Mouse (Mus musculus): ENCODE data around the gene Rgs19. TPM values are rescaled to one million over a fixed set of nuclear protein-coding genes. Genes with fewer than 3 reads are reported as not detected.

Gene Rgs19
- total and polyA plus RNA-seq, 2 experiments = 1.5 to 7.8 TPM

DNA sequence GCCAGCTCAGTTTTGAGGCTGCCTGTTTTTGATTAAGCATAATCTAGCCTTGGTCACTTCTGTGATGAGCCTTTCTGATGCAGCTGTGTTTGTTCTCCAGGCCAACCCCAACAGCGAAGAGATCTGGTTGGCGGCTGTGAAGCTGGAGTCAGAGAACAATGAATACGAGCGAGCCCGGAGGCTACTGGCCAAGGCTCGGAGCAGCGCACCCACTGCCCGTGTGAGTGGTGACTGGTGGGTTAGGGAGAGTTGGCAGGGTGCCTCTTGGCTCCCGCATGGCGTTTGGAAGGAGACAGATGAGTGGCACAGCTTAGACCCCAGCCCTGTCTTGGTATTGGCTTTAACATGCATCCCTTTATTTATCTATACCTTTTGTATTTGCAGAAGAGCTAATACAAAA, 44.9 kb downstream of the Rgs19 start:
- no peaks in the 10 kb centered on the region for H3K4me1 ChIP-seq (ENCODE audit: control insufficient read depth, insufficient read depth, low read length)
- TF ChIP-seq POLR2A (IDR thresholded peaks at IDR 0.05; ENCODE audit: extremely low read depth, insufficient read depth, low read length) (no peak), CTCF (IDR thresholded peaks at IDR 0.05; ENCODE audit: low read depth, low read length) (no peak)
- peaks cover 77% of the 10 kb centered on the region for H3K36me3 ChIP-seq (ENCODE audit: control insufficient read depth, insufficient read depth, low read length)
- H3K27me3 ChIP-seq (ENCODE audit: control insufficient read depth, insufficient read depth, low read length) = no peaks in the 10 kb centered on the region
- no peak overlapping the region for H3K9ac ChIP-seq (ENCODE audit: low read depth, low read length)
- 94% methylated on average over 10 of the region's 10 CpGs for WGBS
- no peaks in the 10 kb centered on the region; the same call in 1 of the 2 replicates for H3K79me2 ChIP-seq (ENCODE audit: control insufficient read depth, insufficient read depth, low read length)
- DNase-seq (ENCODE audit: extremely low read depth, low read depth, low spot score) = no peak
- no peak overlapping the region for H3K27ac ChIP-seq (replicated peaks; ENCODE audit: insufficient read depth, low read depth, low read length)
- no peak overlapping the region for H3K4me3 ChIP-seq (ENCODE audit: insufficient read depth, low read depth, low read length)

DNA sequence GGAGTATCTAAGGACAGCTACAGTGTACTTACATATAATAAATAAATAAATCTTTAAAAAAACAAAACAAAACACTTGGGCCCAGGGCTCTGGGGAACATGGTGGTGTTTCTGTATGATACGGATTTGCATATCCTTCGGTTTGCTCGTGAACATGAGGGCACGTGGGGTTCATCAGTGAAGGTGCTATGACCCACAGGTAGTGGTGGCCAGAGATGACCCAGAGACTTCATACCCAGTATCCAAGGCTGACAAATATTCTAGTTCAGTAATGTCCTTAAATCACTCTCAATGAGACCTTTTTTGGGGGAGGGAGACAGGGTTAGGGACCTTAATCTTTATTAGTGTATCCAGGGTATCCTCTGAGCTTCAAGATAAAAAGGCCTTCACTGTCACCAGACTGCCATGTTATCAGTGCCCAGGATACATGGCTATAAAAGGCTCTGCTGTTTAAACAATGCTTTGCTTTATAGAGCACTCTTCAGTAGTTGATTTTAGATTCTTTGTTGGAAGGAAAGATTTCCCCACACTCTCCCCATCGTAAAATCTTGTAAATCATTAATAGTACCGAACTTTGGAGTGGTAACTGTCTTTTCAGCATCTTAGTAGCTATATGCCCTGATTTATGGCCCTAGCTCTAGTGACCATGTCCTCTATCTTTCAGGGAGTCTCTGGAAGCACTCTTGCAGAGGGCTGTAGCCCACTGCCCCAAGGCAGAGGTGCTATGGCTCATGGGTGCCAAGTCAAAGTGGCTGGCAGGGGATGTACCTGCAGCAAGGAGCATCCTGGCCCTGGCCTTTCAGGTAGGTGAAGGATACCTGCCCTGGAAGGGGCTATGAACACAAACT, 46.9 kb downstream of the Rgs19 start:
- Histone ChIP-seq H3K4me1 (ENCODE audit: control insufficient read depth, insufficient read depth, low read length) (no peaks in the 10 kb centered on the region), H3K4me3 (ENCODE audit: insufficient read depth, low read depth, low read length) (no peak overlapping the region), H3K36me3 (ENCODE audit: control insufficient read depth, insufficient read depth, low read length) (peaks cover 71% of the 10 kb centered on the region), H3K79me2 (ENCODE audit: control insufficient read depth, insufficient read depth, low read length) (no peaks in the 10 kb centered on the region; the same call in 1 of the 2 replicates), H3K27ac (replicated peaks; ENCODE audit: insufficient read depth, low read depth, low read length) (no peak overlapping the region), H3K27me3 (ENCODE audit: control insufficient read depth, insufficient read depth, low read length) (no peaks in the 10 kb centered on the region), H3K9ac (ENCODE audit: low read depth, low read length) (no peak overlapping the region)
- 79% methylated on average over 6 of the region's 6 CpGs for WGBS
- TF ChIP-seq CTCF (IDR thresholded peaks at IDR 0.05; ENCODE audit: low read depth, low read length) (no peak), POLR2A (IDR thresholded peaks at IDR 0.05; ENCODE audit: extremely low read depth, insufficient read depth, low read length) (no peak)
- DNase-seq (ENCODE audit: extremely low read depth, low read depth, low spot score) = no peak

DNA sequence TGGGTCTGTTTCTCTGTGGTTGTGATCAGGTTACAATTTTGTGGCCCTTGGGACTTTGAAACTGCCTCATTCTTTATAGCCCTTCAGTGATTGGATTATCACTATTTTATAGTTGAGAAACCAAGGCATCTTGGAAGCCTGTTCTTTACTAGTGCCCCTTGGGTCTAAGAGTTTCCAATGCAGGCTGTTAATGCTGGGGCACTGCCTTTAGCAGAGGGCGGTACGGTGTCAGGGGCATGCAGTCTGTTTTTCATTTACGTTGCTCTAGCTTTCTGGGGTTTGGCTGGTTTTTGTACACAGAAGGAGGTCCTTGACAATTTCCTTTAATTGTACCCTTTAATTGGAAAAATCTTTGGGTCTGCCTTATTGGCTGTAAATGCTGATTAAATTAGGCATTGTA, 48.1 kb downstream of the Rgs19 start:
- TF ChIP-seq POLR2A (IDR thresholded peaks at IDR 0.05; ENCODE audit: extremely low read depth, insufficient read depth, low read length) = no peak
- TF ChIP-seq CTCF (IDR thresholded peaks at IDR 0.05; ENCODE audit: low read depth, low read length) = no peak
- H3K27ac ChIP-seq (replicated peaks; ENCODE audit: insufficient read depth, low read depth, low read length) = no peak overlapping the region
- H3K4me1 ChIP-seq (ENCODE audit: control insufficient read depth, insufficient read depth, low read length) = no peaks in the 10 kb centered on the region
- DNase-seq (ENCODE audit: extremely low read depth, low read depth, low spot score) = no peak
- H3K9ac ChIP-seq (ENCODE audit: low read depth, low read length) = no peak overlapping the region
- H3K27me3 ChIP-seq (ENCODE audit: control insufficient read depth, insufficient read depth, low read length) = no peaks in the 10 kb centered on the region
- H3K36me3 ChIP-seq (ENCODE audit: control insufficient read depth, insufficient read depth, low read length) = peaks cover 75% of the 10 kb centered on the region
- no peaks in the 10 kb centered on the region; the same call in 1 of the 2 replicates for H3K79me2 ChIP-seq (ENCODE audit: control insufficient read depth, insufficient read depth, low read length)
- H3K4me3 ChIP-seq (ENCODE audit: insufficient read depth, low read depth, low read length) = no peak overlapping the region
- 95% methylated on average over 3 of the region's 3 CpGs for WGBS

DNA sequence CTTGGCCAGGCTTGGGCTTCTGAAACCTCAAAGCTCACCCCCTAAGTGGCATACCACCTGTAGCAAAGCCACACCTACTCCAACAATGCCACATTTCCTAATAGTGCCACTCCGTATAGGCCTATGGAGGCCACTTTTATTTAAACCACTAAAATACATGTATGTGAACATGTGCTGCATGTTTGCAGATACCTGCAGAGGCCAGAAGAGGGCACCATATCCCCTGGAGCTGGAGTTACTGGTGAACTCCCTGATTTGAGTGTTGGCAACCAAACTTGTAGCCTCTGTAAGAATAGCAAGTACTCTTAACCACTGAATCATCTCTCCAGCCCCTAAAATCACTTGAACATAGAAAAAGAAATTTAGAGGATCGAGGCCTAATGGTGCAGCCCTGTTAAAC, 49.4 kb downstream of the Rgs19 start:
- Histone ChIP-seq H3K27me3 (ENCODE audit: control insufficient read depth, insufficient read depth, low read length) (no peaks in the 10 kb centered on the region), H3K9ac (ENCODE audit: low read depth, low read length) (no peak overlapping the region), H3K4me3 (ENCODE audit: insufficient read depth, low read depth, low read length) (no peak overlapping the region), H3K79me2 (ENCODE audit: control insufficient read depth, insufficient read depth, low read length) (no peaks in the 10 kb centered on the region; the same call in 1 of the 2 replicates), H3K27ac (replicated peaks; ENCODE audit: insufficient read depth, low read depth, low read length) (no peak overlapping the region), H3K4me1 (ENCODE audit: control insufficient read depth, insufficient read depth, low read length) (no peaks in the 10 kb centered on the region), H3K36me3 (ENCODE audit: control insufficient read depth, insufficient read depth, low read length) (peaks cover 72% of the 10 kb centered on the region)
- no peak for TF ChIP-seq POLR2A (IDR thresholded peaks at IDR 0.05; ENCODE audit: extremely low read depth, insufficient read depth, low read length)
- peak; percentile 66; the same call in 1 of the 2 replicates for TF ChIP-seq CTCF (IDR thresholded peaks at IDR 0.05; ENCODE audit: low read depth, low read length)
- DNase-seq (ENCODE audit: extremely low read depth, low read depth, low spot score) = peak; percentile 47
- WGBS = 94% methylated on average over 2 of the region's 2 CpGs

Other genes starting within 250 kb of the Rgs19 start
- gene Zbtb46, start 234.6 kb downstream of the Rgs19 start, total RNA-seq (2014; rRNA removed) = 5.2 and 5.3 TPM in 2 replicates
- 2.4 and 2.8 TPM in 2 replicates for gene Zbtb46, start 234.6 kb downstream of the Rgs19 start, polyA plus RNA-seq (2012; rRNA removed)
- not detected in 2 replicates for gene Abhd16b, start 200.8 kb downstream of the Rgs19 start, total RNA-seq (2014; rRNA removed)
- gene Abhd16b, start 200.8 kb downstream of the Rgs19 start, polyA plus RNA-seq (2012; rRNA removed) = not detected in 2 replicates
- 26.2 and 27.1 TPM in 2 replicates for gene Tpd52l2, start 196.8 kb downstream of the Rgs19 start, total RNA-seq (2014; rRNA removed)
- gene Tpd52l2, start 196.8 kb downstream of the Rgs19 start, polyA plus RNA-seq (2012; rRNA removed) = 18.8 and 23.0 TPM in 2 replicates
- 20.2 and 23.8 TPM in 2 replicates for gene Dnajc5, start 173.5 kb downstream of the Rgs19 start, total RNA-seq (2014; rRNA removed)
- 28.6 and 30.7 TPM in 2 replicates for gene Dnajc5, start 173.5 kb downstream of the Rgs19 start, polyA plus RNA-seq (2012; rRNA removed)
- gene Uckl1, start 109.1 kb downstream of the Rgs19 start, total RNA-seq (2014; rRNA removed) = 28.1 and 30.9 TPM in 2 replicates
- gene Uckl1, start 109.1 kb downstream of the Rgs19 start, polyA plus RNA-seq (2012; rRNA removed) = 49.1 and 90.1 TPM in 2 replicates
- gene Prpf6, start 102.1 kb downstream of the Rgs19 start, total RNA-seq (2014; rRNA removed) = 24.3 and 27.3 TPM in 2 replicates
- 11.1 and 13.4 TPM in 2 replicates for gene Prpf6, start 102.1 kb downstream of the Rgs19 start, polyA plus RNA-seq (2012; rRNA removed)
- gene Zfp512b, start 101.2 kb downstream of the Rgs19 start, total RNA-seq (2014; rRNA removed) = 9.5 and 15.1 TPM in 2 replicates
- 16.9 and 28.0 TPM in 2 replicates for gene Zfp512b, start 101.2 kb downstream of the Rgs19 start, polyA plus RNA-seq (2012; rRNA removed)
- 0.54 and 0.55 TPM in 2 replicates for gene Samd10, start 94.8 kb downstream of the Rgs19 start, total RNA-seq (2014; rRNA removed)
- gene Samd10, start 94.8 kb downstream of the Rgs19 start, polyA plus RNA-seq (2012; rRNA removed) = 2.2 and 4.6 TPM in 2 replicates
- not detected in 2 replicates for gene Gm29797, start 36.9 kb downstream of the Rgs19 start, total RNA-seq (2014; rRNA removed)
- not detected in 2 replicates for gene Gm29797, start 36.9 kb downstream of the Rgs19 start, polyA plus RNA-seq (2012; rRNA removed)
- 1.4 and 2.9 TPM in 2 replicates for gene Sox18, start 22.3 kb downstream of the Rgs19 start, total RNA-seq (2014; rRNA removed)
- 8.0 and 9.8 TPM in 2 replicates for gene Sox18, start 22.3 kb downstream of the Rgs19 start, polyA plus RNA-seq (2012; rRNA removed)
- gene Tcea2, start 13.7 kb downstream of the Rgs19 start, total RNA-seq (2014; rRNA removed) = 1.1 and 1.4 TPM in 2 replicates
- 1.8 and 2.8 TPM in 2 replicates for gene Tcea2, start 13.7 kb downstream of the Rgs19 start, polyA plus RNA-seq (2012; rRNA removed)
- gene Lkaaear1, start 4.5 kb upstream of the Rgs19 start, total RNA-seq (2014; rRNA removed) = not detected in 2 replicates
- gene Lkaaear1, start 4.5 kb upstream of the Rgs19 start, polyA plus RNA-seq (2012; rRNA removed) = not detected in 2 replicates
- 0.13 TPM in 1 of 2 replicates, not detected in the other for gene Oprl1, start 21.0 kb upstream of the Rgs19 start, total RNA-seq (2014; rRNA removed)
- 0.06 TPM in 1 of 2 replicates, not detected in the other for gene Oprl1, start 21.0 kb upstream of the Rgs19 start, polyA plus RNA-seq (2012; rRNA removed)
- gene Myt1, start 69.4 kb upstream of the Rgs19 start, total RNA-seq (2014; rRNA removed) = not detected in 2 replicates
- not detected in 2 replicates for gene Myt1, start 69.4 kb upstream of the Rgs19 start, polyA plus RNA-seq (2012; rRNA removed)
- 39.2 and 39.5 TPM in 2 replicates for gene Pcmtd2, start 143.9 kb upstream of the Rgs19 start, total RNA-seq (2014; rRNA removed)
- 17.1 and 19.4 TPM in 2 replicates for gene Pcmtd2, start 143.9 kb upstream of the Rgs19 start, polyA plus RNA-seq (2012; rRNA removed)
- gene Polr3k, start 170.4 kb upstream of the Rgs19 start, total RNA-seq (2014; rRNA removed) = 11.7 and 14.0 TPM in 2 replicates
- gene Polr3k, start 170.4 kb upstream of the Rgs19 start, polyA plus RNA-seq (2012; rRNA removed) = 2.9 and 3.8 TPM in 2 replicates

All from liver, adult 2 months (tissue).